Comparison of ENCODE assay signal across 9 mouse cellular contexts in the genomic region with DNA sequence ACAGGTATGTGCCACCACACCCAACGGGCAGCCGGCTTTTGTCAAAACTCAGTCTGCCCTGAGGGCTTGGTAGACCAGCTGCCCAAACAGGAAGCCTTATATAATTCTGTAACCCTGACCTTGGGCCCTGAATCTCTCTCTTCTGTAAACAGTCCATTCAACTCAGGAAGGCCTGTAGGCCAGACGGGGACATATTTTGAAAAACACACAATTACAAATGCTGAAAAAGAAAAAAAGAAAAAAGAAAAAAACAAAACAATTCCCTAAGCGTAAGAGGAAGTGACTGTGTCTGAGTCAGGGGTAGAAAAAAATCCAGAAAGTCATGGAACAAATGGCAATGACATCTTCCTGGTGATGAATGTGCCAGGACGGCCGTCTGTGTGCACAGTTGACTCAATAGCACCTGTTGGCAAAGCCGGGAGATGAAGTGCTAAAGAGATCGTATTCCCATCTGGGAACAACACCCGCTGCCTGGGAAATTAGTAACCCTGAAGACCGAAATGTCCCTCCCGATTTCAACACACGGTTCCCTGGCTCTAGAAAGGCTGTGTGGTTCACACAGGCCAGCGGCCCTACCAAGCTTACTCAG.
DNase-seq lines count a peak whose midpoint lies in the region; ATAC-seq lines count a peak whose summit lies in the region.
"Had no signal": no experiment of that assay in that cellular context is flagged by ENCODE, and none has a peak within 500 bp of the region (broad histone marks: within the 10 kb centered on the region; RNA-seq: fewer than 3 reads in every experiment).

No protein-coding gene starts in this region.

- ATAC-seq in embryonic facial prominence, embryonic 12.5 days (ENCODE audit: insufficient number of reproducible peaks, insufficient read depth, low FRiP score, low TSS enrichment), result no peak
- no peak for ATAC-seq in limb, embryonic 12.5 days (ENCODE audit: insufficient number of reproducible peaks, insufficient read depth, low FRiP score, low TSS enrichment, low read depth)
- no peak for ATAC-seq in monocyte, adult 5-6 weeks (replicated peaks; ENCODE audit: insufficient number of reproducible peaks, low FRiP score, low TSS enrichment, poor library complexity, severe bottlenecking)
- ATAC-seq: inflammation-experienced regulatory T-cells, adult 6 months had no signal

- no peak overlapping the region for H3K9ac ChIP-seq in embryonic facial prominence, embryonic 12.5 days
- no peak overlapping the region for H3K9ac ChIP-seq in limb, embryonic 12.5 days (replicated peaks)

- 49% methylated on average over 13 of the region's 13 CpGs for WGBS in embryonic facial prominence, embryonic 12.5 days
- 64% methylated on average over 13 of the region's 13 CpGs for WGBS in limb, embryonic 12.5 days

- no peaks in the 10 kb centered on the region for H3K27me3 ChIP-seq in embryonic facial prominence, embryonic 12.5 days
- H3K27me3 ChIP-seq in limb, embryonic 12.5 days, result no peaks in the 10 kb centered on the region

- H3K4me3 ChIP-seq in embryonic facial prominence, embryonic 12.5 days, result no peak overlapping the region
- no peak overlapping the region for H3K4me3 ChIP-seq in limb, embryonic 12.5 days (replicated peaks)

- no peaks in the 10 kb centered on the region for H3K36me3 ChIP-seq in embryonic facial prominence, embryonic 12.5 days
- H3K36me3 ChIP-seq in limb, embryonic 12.5 days, result no peaks in the 10 kb centered on the region

- no peaks in the 10 kb centered on the region for H3K9me3 ChIP-seq in embryonic facial prominence, embryonic 12.5 days
- H3K9me3 ChIP-seq in limb, embryonic 12.5 days, result no peaks in the 10 kb centered on the region

- H3K4me1 ChIP-seq in embryonic facial prominence, embryonic 12.5 days, result peaks cover 15% of the 10 kb centered on the region
- peaks cover 38% of the 10 kb centered on the region for H3K4me1 ChIP-seq in limb, embryonic 12.5 days (replicated peaks)

- no peak overlapping the region for H3K4me2 ChIP-seq in embryonic facial prominence, embryonic 12.5 days (replicated peaks)
- no peak overlapping the region for H3K4me2 ChIP-seq in limb, embryonic 12.5 days

- peak; percentile 61 to 78 for DNase-seq in layer of hippocampus, adult 18-20 months (ENCODE audit: low spot score in 2 of 2)
- DNase-seq in layer of hippocampus, postnatal 25 days (ENCODE audit: extremely low spot score in 1 of 2, low spot score in 1 of 2), result no peak
- peak; percentile 60 for DNase-seq in NIH3T3 (ENCODE audit: low read depth)
- no peak for DNase-seq in right cerebral cortex, postnatal 25 days
- DNase-seq: cerebellum, postnatal 14 days had no signal

- H3K27ac ChIP-seq in embryonic facial prominence, embryonic 12.5 days, result 0 out of 2 replicates have a peak overlapping the region, but pooled peaks have one; percentile 7
- peak overlapping the region; percentile 95; the same call in 1 of the 2 replicates for H3K27ac ChIP-seq in limb, embryonic 12.5 days

Comparison
In these comparisons a context has a peak if more than half of its experiments do, and no peak if none do; other contexts are left out.
1. DNase-seq: peak in layer of hippocampus, adult 18-20 months (2 of 2) and NIH3T3 (single experiment); none in layer of hippocampus, postnatal 25 days (0 of 2) and right cerebral cortex, postnatal 25 days (single experiment).